Mouse (Mus musculus) layer of hippocampus, adult 9-10 months (tissue): ENCODE results near the gene Dpp9.
"Not testable (repeated sequence)": the region's sequence is repeated elsewhere in the genome, so short reads cannot be mapped to it uniquely, and the experiment has no call there.

Experiments used
- DNase-seq: peaks from one replicate; pipeline ENCODE4 v3.0.0; 2022; ENCODE audit warnings: low spot score

Gene Dpp9

DNA sequence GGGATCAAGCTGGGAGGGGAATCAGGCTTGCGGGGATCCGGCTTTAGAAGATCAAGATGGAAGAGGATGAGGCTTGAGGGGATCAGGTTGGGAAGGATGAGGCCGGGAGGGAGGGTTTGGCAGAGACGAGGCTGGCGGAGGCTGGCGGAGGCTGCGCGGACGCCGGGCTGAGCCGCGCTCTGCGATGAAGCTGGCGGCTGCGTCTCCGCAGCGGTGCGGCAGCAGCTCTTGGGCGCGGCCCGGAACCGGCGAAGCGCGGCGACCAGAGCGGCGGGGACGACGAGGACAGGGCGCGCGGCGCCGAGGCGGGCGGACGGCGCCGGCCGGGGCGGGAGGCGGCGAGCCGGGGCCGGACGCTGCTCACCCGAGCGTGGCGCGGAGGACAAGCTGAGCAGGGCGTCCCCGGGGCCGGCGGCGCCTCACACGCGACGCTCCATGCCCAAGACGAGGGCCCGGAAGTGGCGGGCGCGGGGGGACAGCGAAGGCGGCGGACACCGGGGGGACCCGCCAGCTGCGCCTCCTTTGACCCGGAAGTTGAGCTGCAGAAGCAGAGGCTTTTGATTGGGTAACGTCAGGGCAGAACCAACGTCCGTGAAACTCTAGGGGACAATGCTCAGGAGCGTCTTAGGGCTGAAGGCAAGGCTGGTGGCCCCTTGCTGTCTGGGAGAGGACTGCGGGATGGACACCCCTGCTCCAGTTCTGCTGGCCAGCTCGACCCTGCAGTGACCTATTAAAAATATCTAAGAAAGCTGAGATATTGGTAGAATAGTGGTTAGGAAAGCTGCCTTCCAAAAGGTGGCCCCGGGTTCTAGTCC is at the start of gene Dpp9:
Gene Dpp9 (minus strand): TSS at position 529 of the 815 bp plus-strand sequence.
- DNase-seq = peak; percentile 75

GRCm38 (mm10) chr17:56266271-56266670 is 47.6 kb upstream of the Dpp9 start:
- no peak for DNase-seq

DNA sequence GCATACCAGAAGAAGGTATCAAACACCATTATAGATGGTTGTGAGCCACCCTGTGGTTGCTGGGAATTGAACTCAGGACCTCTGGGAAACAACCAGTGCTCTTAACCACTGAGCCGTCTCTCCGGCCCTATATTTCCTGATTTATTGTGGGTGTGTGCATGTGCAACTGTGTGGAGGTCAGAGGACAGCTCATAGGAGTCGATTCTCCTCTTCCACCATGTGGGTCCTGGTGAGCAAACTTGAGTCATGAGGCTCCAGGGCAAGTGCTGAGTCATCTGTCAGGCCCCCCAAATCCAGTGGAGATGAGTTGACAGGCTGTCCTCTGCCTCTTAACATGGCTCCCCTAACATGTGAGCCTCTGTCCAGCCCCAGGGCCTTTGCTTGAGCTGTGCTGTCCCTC is 47.2 kb upstream of the Dpp9 start:
- no peak for DNase-seq

GRCm38 (mm10) chr17:56265011-56265410 is 46.3 kb upstream of the Dpp9 start:
- no peak for DNase-seq

- peak; percentile 67 for DNase-seq
These were observed 45.3 kb upstream of the Dpp9 start for GRCm38 (mm10) chr17:56264020-56264419.

DNA sequence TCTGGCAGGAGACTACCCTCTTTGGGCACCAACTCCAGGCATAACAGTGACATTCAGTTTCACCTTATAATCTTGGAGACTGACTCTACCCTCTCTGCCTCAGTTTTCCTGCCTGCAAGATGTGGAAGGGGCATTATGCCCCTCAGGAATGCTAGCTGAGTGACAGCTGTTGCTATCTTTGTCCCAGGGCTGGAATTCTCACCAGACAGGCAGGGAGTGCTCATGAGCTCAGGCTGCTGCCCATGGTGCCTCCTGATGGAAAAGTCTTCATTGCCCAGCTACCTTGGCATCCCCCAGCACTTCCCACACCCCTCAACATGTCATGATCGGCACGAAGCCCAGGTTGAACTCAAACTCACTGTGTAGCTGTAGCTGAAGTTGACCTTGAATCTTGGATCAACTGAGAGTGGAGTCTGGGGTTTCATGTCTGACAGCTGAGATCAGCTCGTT is 44.0 kb upstream of the Dpp9 start:
- DNase-seq = no peak

DNA sequence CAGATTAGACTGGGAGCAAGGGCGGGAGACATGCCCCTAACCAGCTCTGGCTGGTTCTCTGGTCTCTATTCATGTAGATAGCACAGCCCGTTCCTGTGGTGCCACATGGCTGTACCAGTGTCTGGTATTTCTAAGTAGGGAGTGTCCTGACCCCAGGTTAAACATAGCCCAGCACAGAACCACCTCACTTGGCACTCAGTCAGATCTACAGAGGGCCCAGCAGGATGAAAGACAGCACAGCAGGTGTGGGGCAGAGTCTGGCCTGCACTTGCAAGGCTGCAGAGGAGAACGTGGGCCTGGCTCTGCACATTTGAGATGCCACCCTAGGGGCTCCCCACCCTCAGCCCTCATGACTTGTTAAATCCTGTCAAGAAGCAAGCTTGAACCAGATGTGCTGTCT is 42.5 kb upstream of the Dpp9 start:
- DNase-seq = no peak

- DNase-seq = no peak
These were observed 40.8 kb upstream of the Dpp9 start for GRCm38 (mm10) chr17:56259301-56260037.

GRCm38 (mm10) chr17:56258812-56259211 is 40.1 kb upstream of the Dpp9 start:
- not testable (repeated sequence) for DNase-seq

DNA sequence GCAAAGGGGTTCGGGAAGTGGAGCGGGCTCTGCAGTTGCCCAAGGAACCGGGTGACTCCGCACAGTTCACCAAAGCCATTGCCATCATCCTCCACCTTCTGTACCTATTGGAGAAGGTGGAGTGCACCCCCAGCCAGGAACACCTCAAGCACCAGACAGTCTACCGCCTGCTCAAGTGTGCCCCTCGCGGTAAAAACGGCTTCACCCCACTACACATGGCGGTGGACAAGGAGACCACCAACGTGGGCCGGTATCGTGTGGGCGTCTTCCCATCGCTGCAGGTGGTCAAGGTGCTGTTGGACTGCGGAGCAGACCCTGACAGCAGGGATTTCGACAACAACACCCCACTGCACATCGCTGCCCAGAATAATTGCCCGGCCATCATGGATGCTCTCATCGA is 39.6 kb upstream of the Dpp9 start:
- DNase-seq = not testable (repeated sequence)

DNA sequence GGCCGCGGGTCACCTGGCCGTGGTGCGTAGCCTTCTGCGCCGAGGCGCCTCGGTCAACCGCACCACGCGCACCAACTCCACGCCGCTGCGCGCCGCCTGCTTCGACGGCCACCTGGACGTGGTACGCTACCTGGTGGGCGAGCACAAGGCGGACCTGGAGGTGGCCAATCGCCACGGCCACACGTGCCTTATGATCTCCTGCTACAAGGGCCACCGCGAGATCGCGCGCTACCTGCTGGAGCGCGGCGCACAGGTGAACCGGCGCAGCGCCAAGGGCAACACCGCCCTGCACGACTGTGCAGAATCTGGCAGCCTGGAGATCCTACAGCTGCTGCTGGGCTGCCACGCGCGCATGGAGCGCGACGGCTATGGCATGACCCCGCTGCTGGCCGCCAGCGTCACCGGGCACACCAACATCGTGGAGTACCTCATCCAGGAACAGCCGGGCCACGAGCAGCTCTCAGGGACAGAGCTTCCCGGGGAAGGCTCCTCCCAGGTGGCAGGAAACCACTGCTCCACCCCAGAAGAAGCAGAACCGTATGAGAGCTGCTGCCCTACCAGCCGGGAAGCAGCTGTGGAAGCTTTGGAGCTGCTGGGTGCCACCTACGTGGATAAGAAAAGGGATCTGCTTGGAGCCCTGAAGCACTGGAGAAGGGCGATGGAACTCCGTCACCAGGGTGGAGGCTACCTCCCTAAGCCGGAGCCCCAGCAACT is 38.6 kb upstream of the Dpp9 start:
- DNase-seq = no peak

- peak; percentile 98 for DNase-seq
These were observed 37.7 kb upstream of the Dpp9 start, which contains the start of gene Fem1a for GRCm38 (mm10) chr17:56256239-56256881. Gene Fem1a (plus strand): TSS chr17:56256810.

GRCm38 (mm10) chr17:56255863-56256238 is 37.1 kb upstream of the Dpp9 start:
- DNase-seq = peak; percentile 98

GRCm38 (mm10) chr17:56255429-56255828 is 36.7 kb upstream of the Dpp9 start:
- DNase-seq = peak; percentile 52

DNA sequence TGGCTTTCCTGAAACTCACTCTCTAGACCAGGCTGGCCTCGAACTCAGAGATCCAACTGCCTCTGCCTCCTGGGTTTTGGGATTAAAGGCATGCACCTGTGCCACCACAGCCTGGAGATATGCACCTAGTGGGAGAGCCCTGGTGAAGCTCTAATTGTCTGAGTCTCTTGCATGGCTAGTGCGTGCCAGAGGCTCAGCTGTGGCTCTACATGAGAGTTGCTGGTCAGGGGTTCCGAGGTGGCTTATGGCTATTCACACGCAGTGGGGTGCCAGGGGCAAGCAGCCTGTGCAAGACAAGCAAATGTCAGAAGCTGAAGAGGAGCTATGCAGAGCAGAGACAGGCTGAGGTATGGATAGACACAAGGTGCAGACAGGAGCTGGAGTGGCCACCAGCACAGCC is 36.0 kb upstream of the Dpp9 start:
- DNase-seq = no peak

- peak; percentile 65 for DNase-seq
These were observed 32.6 kb upstream of the Dpp9 start for GRCm38 (mm10) chr17:56251136-56251829.

DNA sequence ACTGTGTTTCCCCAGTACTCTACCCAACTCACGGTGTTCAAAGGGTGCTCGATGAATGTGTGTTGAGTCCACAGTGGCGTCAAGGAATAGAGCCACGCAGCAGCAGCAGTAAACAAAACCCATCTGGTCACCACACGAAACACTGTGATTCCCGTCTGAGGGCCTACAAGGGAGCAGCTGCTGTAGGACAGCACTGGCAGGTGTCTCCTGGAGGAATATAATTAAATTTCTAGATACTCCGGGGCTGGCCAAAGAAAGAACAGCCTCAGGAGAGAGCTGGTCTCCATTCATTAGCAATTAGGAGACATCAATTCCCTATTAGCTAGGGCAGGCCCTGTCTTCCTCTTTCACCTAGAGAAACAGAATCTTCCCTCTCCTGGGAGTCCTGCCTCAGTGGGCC is 26.9 kb upstream of the Dpp9 start:
- DNase-seq = no peak

- peak; percentile 50 for DNase-seq
These were observed 23.1 kb upstream of the Dpp9 start for GRCm38 (mm10) chr17:56241541-56242401.

DNA sequence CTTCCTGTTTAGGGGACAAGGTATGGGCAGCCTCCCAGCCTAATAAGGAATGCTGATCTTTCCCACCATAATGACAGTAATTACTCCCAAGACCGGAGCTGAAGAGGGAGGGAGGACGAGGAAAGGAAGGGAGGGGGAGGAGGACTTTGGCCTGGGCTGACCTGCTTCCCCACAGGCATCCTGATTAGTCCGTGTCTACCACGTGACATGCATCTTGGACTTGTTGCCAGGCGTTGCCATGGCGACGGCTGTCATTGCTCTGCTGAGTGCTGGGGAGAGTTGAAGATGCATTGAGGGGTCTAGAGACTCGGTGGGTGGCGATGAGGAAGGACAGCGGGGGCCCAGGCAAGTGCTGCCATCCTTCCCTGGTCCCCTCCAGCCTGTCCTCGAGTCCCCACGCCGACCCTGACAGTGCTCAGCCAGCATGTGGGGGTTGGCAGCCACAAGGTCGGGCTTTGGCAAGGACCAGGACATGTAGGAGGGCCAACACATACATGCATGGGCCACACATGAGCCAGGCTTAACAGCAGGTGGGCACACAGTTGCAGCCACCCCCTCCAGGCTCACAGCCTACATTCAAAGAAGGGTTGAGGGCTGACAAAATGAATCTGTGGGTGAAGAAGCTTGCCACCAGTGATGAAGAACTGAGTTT is 15.2 kb upstream of the Dpp9 start:
- DNase-seq = no peak

- DNase-seq = no peak
These were observed 14.7 kb upstream of the Dpp9 start for GRCm38 (mm10) chr17:56233389-56233788.
